Mouse (Mus musculus): ENCODE data around the gene Lyve1. TPM values are rescaled to one million over a fixed set of nuclear protein-coding genes. Genes with fewer than 3 reads are reported as not detected.

Gene Lyve1
- total RNA-seq, 2 experiments from 2014 or later, result not detected

DNA sequence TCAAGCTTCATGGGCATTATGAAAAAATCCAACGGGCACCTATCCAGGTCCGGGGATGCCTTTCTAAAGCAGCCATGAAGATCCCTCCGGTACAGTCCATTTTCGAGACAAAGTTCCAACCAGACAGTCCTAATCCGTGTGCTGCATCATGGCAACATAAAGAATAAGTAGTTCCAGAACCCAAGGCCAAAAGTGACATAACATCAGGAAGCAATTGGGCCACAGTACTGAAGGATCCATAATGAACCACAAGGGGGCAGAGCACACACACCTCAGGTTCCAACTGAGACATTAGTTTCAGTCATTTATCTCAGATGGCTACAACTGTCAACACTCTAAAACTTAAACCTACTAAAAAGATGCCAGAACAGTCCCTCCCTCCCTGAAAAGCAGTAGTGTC is 47.0 kb downstream of the Lyve1 start:
- peak; percentile 67 for ATAC-seq (replicated peaks; ENCODE audit: low FRiP score, poor library complexity, severe bottlenecking)

DNA sequence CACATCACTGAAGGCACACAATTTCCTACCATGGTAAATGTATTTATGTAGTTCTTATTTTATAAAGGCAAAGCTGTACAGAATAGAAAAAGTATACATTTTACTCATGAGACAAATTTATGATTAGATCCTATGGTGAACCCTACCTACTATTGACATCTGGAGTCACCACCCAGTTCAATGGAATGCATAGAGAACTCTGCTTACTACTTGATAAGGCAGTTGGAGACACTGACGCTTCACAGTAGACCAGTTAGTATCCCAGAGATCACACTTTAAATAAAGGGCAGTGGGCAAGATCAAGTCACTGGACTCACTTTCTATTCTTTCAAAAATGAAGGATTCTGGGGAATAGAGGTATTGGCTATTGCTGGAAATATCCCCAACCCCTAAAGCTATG is 49.1 kb downstream of the Lyve1 start:
- no peak for ATAC-seq (replicated peaks; ENCODE audit: low FRiP score, poor library complexity, severe bottlenecking)

DNA sequence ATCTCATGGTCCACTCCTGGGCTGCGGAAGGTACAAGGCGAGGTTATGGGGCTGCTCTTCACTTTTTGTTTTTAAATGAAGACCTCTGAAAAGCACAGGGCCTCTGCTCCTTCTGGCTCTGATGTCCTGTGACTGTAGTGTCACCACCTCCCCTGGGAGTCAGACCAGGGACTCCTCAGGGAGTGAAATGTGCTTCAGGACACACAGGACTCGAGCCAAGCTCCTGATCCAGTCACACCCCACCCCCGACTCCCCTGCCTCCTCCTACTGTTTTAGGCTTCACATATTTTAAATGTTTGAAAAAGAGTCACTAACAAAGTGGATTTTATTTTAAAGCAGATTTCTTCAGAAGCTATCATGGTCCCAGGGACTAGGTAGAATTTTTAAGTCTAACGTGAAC is 51.5 kb downstream of the Lyve1 start:
- no peak for ATAC-seq (replicated peaks; ENCODE audit: low FRiP score, poor library complexity, severe bottlenecking)

DNA sequence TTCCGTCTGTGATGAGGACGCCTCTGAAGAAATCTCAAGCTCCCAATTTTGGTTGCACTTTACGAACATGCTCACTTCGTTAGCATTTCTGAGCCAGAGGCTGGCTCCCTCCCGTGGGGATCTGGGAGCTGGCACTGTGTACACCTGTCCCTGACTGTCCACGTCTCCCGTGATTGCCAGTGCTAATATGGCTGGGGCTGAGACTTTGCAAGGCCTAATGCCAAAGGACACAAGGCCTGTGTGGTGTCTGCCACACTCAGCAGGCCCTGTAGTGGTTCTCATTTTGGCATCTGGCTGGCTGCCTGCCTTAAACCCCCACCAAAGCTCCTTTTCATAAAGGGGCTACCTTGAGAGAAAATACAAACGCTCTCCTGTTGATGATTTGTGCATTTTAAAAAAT is 52.0 kb downstream of the Lyve1 start:
- ATAC-seq (replicated peaks; ENCODE audit: low FRiP score, poor library complexity, severe bottlenecking), result no peak

DNA sequence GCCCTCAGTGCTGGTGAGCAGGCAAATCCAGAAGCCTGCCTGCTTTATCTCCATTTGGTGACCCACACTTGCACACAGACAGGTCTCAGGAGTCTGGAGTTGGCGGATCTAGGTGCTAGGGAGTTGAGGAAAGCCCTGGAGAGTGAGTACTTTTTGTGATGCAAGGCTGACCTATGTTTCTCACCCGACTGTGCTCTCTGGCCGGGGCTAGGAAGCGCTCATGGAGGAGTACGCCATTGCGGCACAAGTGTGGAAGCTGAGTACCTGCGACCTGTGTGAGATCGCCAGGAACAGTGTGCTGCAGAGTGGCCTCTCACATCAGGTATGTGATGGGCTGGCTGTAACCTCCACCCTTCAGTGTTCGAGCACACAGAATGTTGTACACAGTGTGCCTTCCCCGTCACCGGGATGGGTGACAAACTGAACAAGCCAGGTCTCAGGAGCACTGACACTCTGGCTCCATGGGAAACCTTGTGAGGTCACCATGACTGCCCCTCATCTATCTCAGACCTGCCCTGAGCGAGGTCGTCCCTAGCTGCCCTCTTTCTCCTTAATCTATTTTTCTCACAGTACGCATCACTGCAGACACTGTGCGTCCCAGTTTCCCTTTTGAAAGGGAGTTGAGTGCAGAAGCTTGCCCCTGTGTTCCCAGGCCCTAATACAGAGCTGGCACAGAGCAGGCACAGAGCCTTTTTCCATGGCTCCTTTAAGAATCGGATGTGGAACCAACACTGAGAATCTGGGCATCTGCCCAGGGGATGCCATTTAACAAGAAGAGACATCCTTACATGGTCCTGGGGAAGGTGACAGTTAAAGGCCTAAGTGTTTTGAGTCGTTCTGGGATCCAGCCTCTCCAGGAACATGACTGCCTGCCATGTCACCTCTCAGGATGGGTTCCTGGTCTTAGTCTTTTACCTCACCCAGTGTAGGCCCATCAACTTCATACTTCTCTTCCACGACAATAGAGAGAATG is 53.2 kb downstream of the Lyve1 start:
- ATAC-seq (replicated peaks; ENCODE audit: low FRiP score, poor library complexity, severe bottlenecking), result no peak

DNA sequence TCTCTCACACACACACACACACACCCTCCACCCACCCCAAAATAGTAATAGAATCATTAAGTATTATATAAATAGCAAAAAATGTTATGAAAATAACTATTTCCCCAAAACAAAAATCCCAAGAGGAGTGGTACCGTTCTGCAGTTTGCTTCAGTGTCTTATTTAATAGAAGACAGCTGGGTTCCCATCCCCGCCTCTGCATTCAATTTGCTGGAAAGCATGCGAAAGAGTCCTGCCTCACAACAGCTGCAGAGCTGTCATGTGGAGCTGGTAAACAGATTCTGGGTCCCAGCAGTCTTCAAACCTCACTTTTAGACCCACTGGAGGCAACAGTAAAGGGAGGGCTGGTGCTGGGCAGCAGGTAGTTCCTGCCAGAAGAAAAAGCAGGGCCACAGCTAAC is 54.1 kb downstream of the Lyve1 start:
- ATAC-seq (replicated peaks; ENCODE audit: low FRiP score, poor library complexity, severe bottlenecking), result no peak

DNA sequence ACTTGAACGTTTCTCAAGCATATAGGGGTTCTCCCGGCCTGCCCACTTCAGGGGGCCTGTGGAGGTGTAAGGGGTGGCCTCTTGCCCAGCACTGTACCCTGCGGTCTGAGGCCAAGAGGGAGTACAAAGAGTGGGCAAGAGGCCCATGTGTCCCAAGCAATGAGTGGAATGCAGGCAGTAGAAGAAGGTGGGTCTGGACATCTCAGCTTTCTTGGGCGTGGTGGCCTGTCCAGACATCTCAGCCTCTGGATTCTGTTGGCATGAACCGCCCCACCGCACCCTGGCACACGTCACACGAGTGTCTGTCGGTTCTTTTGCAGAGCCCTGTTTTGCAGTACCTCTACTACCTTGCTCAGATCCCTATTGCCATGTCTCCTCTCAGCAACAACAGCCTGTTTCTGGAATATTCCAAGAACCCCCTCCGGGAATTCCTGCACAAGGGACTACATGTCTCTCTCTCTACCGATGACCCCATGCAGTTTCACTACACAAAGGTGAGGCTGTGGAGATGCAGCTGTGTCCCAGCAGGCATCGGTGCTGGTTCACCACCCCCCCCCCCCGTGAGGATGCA is 55.5 kb downstream of the Lyve1 start:
- ATAC-seq (replicated peaks; ENCODE audit: low FRiP score, poor library complexity, severe bottlenecking), result no peak

DNA sequence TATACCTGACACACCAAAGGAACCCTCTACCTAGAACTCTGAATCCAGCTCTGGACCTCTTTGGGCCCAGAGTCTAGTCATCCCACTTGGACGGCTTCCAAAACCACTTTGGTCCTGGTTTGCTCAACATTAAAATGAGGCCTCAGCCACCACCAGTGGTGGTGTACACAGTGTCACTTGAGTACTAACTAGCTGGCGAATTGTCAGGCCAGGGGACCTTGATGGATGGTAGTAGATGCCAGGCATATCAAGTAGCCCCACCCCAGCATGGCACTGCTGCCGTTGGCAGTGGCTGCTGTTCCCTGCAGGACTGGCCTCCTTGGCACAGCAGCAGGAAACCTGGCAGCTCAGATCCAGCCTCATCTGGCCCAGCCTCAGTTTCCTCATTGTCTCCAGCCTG is 58.8 kb downstream of the Lyve1 start:
- no peak for ATAC-seq (replicated peaks; ENCODE audit: low FRiP score, poor library complexity, severe bottlenecking)

DNA sequence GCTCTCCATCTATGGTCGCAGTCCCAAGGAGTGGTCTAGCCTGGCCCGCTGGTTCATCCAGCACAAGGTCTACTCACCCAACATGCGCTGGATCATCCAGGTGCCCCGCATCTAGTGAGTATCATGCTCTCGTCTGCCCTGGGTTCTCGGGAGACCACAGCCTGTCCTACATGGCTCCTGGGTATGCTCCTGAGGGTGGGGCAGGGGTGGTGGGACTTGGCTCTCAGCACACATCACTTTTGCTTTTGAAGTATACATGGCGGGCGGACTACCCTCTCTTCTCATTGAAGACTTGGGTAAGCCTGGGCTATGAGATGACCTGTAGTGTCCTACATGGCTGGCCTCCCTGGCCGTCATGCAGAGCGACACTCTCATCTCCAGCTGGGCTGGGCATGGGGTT is 59.9 kb downstream of the Lyve1 start:
- ATAC-seq (replicated peaks; ENCODE audit: low FRiP score, poor library complexity, severe bottlenecking), result no peak

DNA sequence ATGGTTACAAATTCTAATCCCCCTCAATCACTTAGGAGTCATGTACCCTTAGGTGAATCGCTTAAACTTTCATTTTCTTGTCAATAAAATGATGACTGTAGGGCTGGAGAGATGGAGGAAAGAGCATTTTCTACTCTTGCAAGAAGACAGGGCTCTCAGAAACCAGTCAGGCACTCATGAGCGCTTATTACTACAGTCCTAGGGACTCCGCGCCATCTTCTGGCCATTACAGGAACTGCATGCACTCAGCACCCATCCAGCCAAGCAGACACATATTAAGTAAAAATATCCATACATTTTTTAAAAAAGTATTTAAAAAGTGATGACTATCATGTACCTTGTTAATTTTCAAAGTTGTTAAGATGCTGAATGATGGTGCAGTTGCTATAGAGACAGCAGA is 62.0 kb downstream of the Lyve1 start:
- ATAC-seq (replicated peaks; ENCODE audit: low FRiP score, poor library complexity, severe bottlenecking), result peak; percentile 79

Other genes with a start within 250 kb of the Lyve1 start
- 10.9 and 15.5 TPM in 2 replicates for gene Sbf2, start 248.3 kb downstream of the Lyve1 start, total RNA-seq (2015; ENCODE audit: low replicate concordance)
- gene Sbf2, start 248.3 kb downstream of the Lyve1 start, total RNA-seq (2017; ENCODE audit: low replicate concordance), result 0.38 and 4.1 TPM in 2 replicates
- gene Adm, start 235.6 kb downstream of the Lyve1 start, total RNA-seq (2015; ENCODE audit: low replicate concordance), result not detected in 2 replicates
- not detected in 2 replicates for gene Adm, start 235.6 kb downstream of the Lyve1 start, total RNA-seq (2017; ENCODE audit: low replicate concordance)
- gene Ampd3, start 95.0 kb downstream of the Lyve1 start, total RNA-seq (2015; ENCODE audit: low replicate concordance), result 80.7 and 109 TPM in 2 replicates
- gene Ampd3, start 95.0 kb downstream of the Lyve1 start, total RNA-seq (2017; ENCODE audit: low replicate concordance), result 72.2 and 104 TPM in 2 replicates
- 42.2 and 46.1 TPM in 2 replicates for gene Rnf141, start 18.8 kb downstream of the Lyve1 start, total RNA-seq (2015; ENCODE audit: low replicate concordance)
- gene Rnf141, start 18.8 kb downstream of the Lyve1 start, total RNA-seq (2017; ENCODE audit: low replicate concordance), result 27.2 and 59.8 TPM in 2 replicates
- 1.3 and 1.8 TPM in 2 replicates for gene Mrvi1, start 119.2 kb upstream of the Lyve1 start, total RNA-seq (2015; ENCODE audit: low replicate concordance)
- gene Mrvi1, start 119.2 kb upstream of the Lyve1 start, total RNA-seq (2017; ENCODE audit: low replicate concordance), result under 0.01 and 0.23 TPM in 2 replicates
- gene Ctr9, start 165.7 kb upstream of the Lyve1 start, total RNA-seq (2015; ENCODE audit: low replicate concordance), result 9.6 and 13.7 TPM in 2 replicates
- 21.9 and 28.9 TPM in 2 replicates for gene Ctr9, start 165.7 kb upstream of the Lyve1 start, total RNA-seq (2017; ENCODE audit: low replicate concordance)
- 560 and 705 TPM in 2 replicates for gene Eif4g2, start 219.8 kb upstream of the Lyve1 start, total RNA-seq (2015; ENCODE audit: low replicate concordance)
- 587 and 796 TPM in 2 replicates for gene Eif4g2, start 219.8 kb upstream of the Lyve1 start, total RNA-seq (2017; ENCODE audit: low replicate concordance)

Data from erythroid progenitor cell, adult 5-6 weeks (primary cell).